Mouse (Mus musculus): ENCODE results near the gene Vps18. TPM values are rescaled to one million over a fixed set of nuclear protein-coding genes. Genes with fewer than 3 reads are reported as not detected.

Vps18 gene
- polyA plus RNA-seq, 1 experiment from 2014 or later = 17.8 TPM

- no peaks in the 10 kb centered on the region for H3K9me3 ChIP-seq (ENCODE audit: control insufficient read depth, low read length)
- H3K36me3 ChIP-seq (ENCODE audit: control insufficient read depth, insufficient read depth, low read length) = no peaks in the 10 kb centered on the region
- H3K4me2 ChIP-seq (ENCODE audit: low read depth) = no peak overlapping the region
- no peak for DNase-seq (ENCODE audit: low spot score)
- H3K27me3 ChIP-seq (ENCODE audit: control insufficient read depth, insufficient read depth, low read length) = no peaks in the 10 kb centered on the region
- WGBS = 81% methylated on average over 7 of the region's 7 CpGs
- H3K4me3 ChIP-seq (ENCODE audit: low read depth, low read length) = no peak overlapping the region
- ATAC-seq (ENCODE audit: insufficient read depth, low FRiP score, low TSS enrichment) = no peak
- H3K9ac ChIP-seq (ENCODE audit: low read length) = no peak overlapping the region
- H3K4me1 ChIP-seq (ENCODE audit: control insufficient read depth, insufficient read depth, low read length) = no peaks in the 10 kb centered on the region
- no peak overlapping the region for H3K27ac ChIP-seq (ENCODE audit: low read depth, low read length)
Observed at GRCm38 (mm10) chr2:119276926-119277325, 11.6 kb upstream of the Vps18 start.

GRCm38 (mm10) chr2:119277810-119278209 lies 10.7 kb upstream of the Vps18 start:
- Histone ChIP-seq H3K36me3 (ENCODE audit: control insufficient read depth, insufficient read depth, low read length) (no peaks in the 10 kb centered on the region), H3K27ac (ENCODE audit: low read depth, low read length) (no peak overlapping the region), H3K4me1 (ENCODE audit: control insufficient read depth, insufficient read depth, low read length) (no peaks in the 10 kb centered on the region), H3K9ac (ENCODE audit: low read length) (no peak overlapping the region), H3K9me3 (ENCODE audit: control insufficient read depth, low read length) (no peaks in the 10 kb centered on the region), H3K27me3 (ENCODE audit: control insufficient read depth, insufficient read depth, low read length) (no peaks in the 10 kb centered on the region), H3K4me3 (ENCODE audit: low read depth, low read length) (no peak overlapping the region), H3K4me2 (ENCODE audit: low read depth) (no peak overlapping the region)
- WGBS = 90% methylated on average over 23 of the region's 23 CpGs
- ATAC-seq (ENCODE audit: insufficient read depth, low FRiP score, low TSS enrichment) = no peak
- no peak for DNase-seq (ENCODE audit: low spot score)

- ATAC-seq (ENCODE audit: insufficient read depth, low FRiP score, low TSS enrichment) (no peak), DNase-seq (ENCODE audit: low spot score) (no peak)
- no peaks in the 10 kb centered on the region for H3K4me1 ChIP-seq (ENCODE audit: control insufficient read depth, insufficient read depth, low read length)
- no peaks in the 10 kb centered on the region for H3K9me3 ChIP-seq (ENCODE audit: control insufficient read depth, low read length)
- no peaks in the 10 kb centered on the region for H3K27me3 ChIP-seq (ENCODE audit: control insufficient read depth, insufficient read depth, low read length)
- no peaks in the 10 kb centered on the region for H3K36me3 ChIP-seq (ENCODE audit: control insufficient read depth, insufficient read depth, low read length)
- 87% methylated on average over 7 of the region's 7 CpGs for WGBS
- H3K4me3 ChIP-seq (ENCODE audit: low read depth, low read length) = no peak overlapping the region
- H3K9ac ChIP-seq (ENCODE audit: low read length) = no peak overlapping the region
- H3K4me2 ChIP-seq (ENCODE audit: low read depth) = no peak overlapping the region
- H3K27ac ChIP-seq (ENCODE audit: low read depth, low read length) = no peak overlapping the region
Observed at GRCm38 (mm10) chr2:119281899-119282565, 6.5 kb upstream of the Vps18 start.

- H3K36me3 ChIP-seq (ENCODE audit: control insufficient read depth, insufficient read depth, low read length) = peaks cover 2% of the 10 kb centered on the region
- ATAC-seq (ENCODE audit: insufficient read depth, low FRiP score, low TSS enrichment) (no peak), DNase-seq (ENCODE audit: low spot score) (no peak)
- no peak overlapping the region for H3K9ac ChIP-seq (ENCODE audit: low read length)
- no peak overlapping the region for H3K4me3 ChIP-seq (ENCODE audit: low read depth, low read length)
- H3K4me1 ChIP-seq (ENCODE audit: control insufficient read depth, insufficient read depth, low read length) = peaks cover 7% of the 10 kb centered on the region
- H3K4me2 ChIP-seq (ENCODE audit: low read depth) = no peak overlapping the region
- WGBS = 92% methylated on average over 5 of the region's 5 CpGs
- H3K27me3 ChIP-seq (ENCODE audit: control insufficient read depth, insufficient read depth, low read length) = no peaks in the 10 kb centered on the region
- H3K27ac ChIP-seq (ENCODE audit: low read depth, low read length) = no peak overlapping the region
- no peaks in the 10 kb centered on the region for H3K9me3 ChIP-seq (ENCODE audit: control insufficient read depth, low read length)
Observed at GRCm38 (mm10) chr2:119287372-119287771, 1.2 kb upstream of the Vps18 start.

- ATAC-seq (ENCODE audit: insufficient read depth, low FRiP score, low TSS enrichment) (no peak), DNase-seq (ENCODE audit: low spot score) (no peak)
- Histone ChIP-seq H3K36me3 (ENCODE audit: control insufficient read depth, insufficient read depth, low read length) (peaks cover 9% of the 10 kb centered on the region), H3K9me3 (ENCODE audit: control insufficient read depth, low read length) (no peaks in the 10 kb centered on the region), H3K9ac (ENCODE audit: low read length) (peak overlapping the region; percentile 62), H3K4me2 (ENCODE audit: low read depth) (peak overlapping the region; percentile 85), H3K27ac (ENCODE audit: low read depth, low read length) (no peak overlapping the region), H3K4me1 (ENCODE audit: control insufficient read depth, insufficient read depth, low read length) (peaks cover 7% of the 10 kb centered on the region), H3K4me3 (ENCODE audit: low read depth, low read length) (peak overlapping the region; percentile 60), H3K27me3 (ENCODE audit: control insufficient read depth, insufficient read depth, low read length) (no peaks in the 10 kb centered on the region)
- WGBS = 4% methylated on average over 11 of the region's 11 CpGs
Observed at GRCm38 (mm10) chr2:119289014-119289416, 475 bp downstream of the Vps18 start.

- H3K4me3 ChIP-seq (ENCODE audit: low read depth, low read length) = no peak overlapping the region
- no peak overlapping the region for H3K4me2 ChIP-seq (ENCODE audit: low read depth)
- no peaks in the 10 kb centered on the region for H3K9me3 ChIP-seq (ENCODE audit: control insufficient read depth, low read length)
- peaks cover 7% of the 10 kb centered on the region for H3K4me1 ChIP-seq (ENCODE audit: control insufficient read depth, insufficient read depth, low read length)
- DNase-seq (ENCODE audit: low spot score) (no peak), ATAC-seq (ENCODE audit: insufficient read depth, low FRiP score, low TSS enrichment) (no peak)
- H3K36me3 ChIP-seq (ENCODE audit: control insufficient read depth, insufficient read depth, low read length) = peaks cover 12% of the 10 kb centered on the region
- 95% methylated on average over 5 of the region's 5 CpGs for WGBS
- no peaks in the 10 kb centered on the region for H3K27me3 ChIP-seq (ENCODE audit: control insufficient read depth, insufficient read depth, low read length)
- H3K9ac ChIP-seq (ENCODE audit: low read length) = no peak overlapping the region
- H3K27ac ChIP-seq (ENCODE audit: low read depth, low read length) = no peak overlapping the region
Observed at GRCm38 (mm10) chr2:119292281-119292680, 3.7 kb downstream of the Vps18 start.

- ATAC-seq (ENCODE audit: insufficient read depth, low FRiP score, low TSS enrichment) = no peak
- Histone ChIP-seq H3K4me3 (ENCODE audit: low read depth, low read length) (no peak overlapping the region), H3K36me3 (ENCODE audit: control insufficient read depth, insufficient read depth, low read length) (peaks cover 14% of the 10 kb centered on the region), H3K4me1 (ENCODE audit: control insufficient read depth, insufficient read depth, low read length) (peaks cover 7% of the 10 kb centered on the region), H3K9ac (ENCODE audit: low read length) (no peak overlapping the region), H3K4me2 (ENCODE audit: low read depth) (no peak overlapping the region), H3K27ac (ENCODE audit: low read depth, low read length) (no peak overlapping the region), H3K9me3 (ENCODE audit: control insufficient read depth, low read length) (no peaks in the 10 kb centered on the region), H3K27me3 (ENCODE audit: control insufficient read depth, insufficient read depth, low read length) (no peaks in the 10 kb centered on the region)
- no peak for DNase-seq (ENCODE audit: low spot score)
- 93% methylated on average over 17 of the region's 17 CpGs for whole genome bisulfite sequencing
Observed at GRCm38 (mm10) chr2:119292852-119293251, 4.3 kb downstream of the Vps18 start.

- no peak overlapping the region for H3K4me2 ChIP-seq (ENCODE audit: low read depth)
- peaks cover 14% of the 10 kb centered on the region for H3K36me3 ChIP-seq (ENCODE audit: control insufficient read depth, insufficient read depth, low read length)
- WGBS = 94% methylated on average over 17 of the region's 17 CpGs
- ATAC-seq (ENCODE audit: insufficient read depth, low FRiP score, low TSS enrichment) = no peak
- DNase-seq (ENCODE audit: low spot score) = no peak
- H3K27ac ChIP-seq (ENCODE audit: low read depth, low read length) = no peak overlapping the region
- no peak overlapping the region for H3K4me3 ChIP-seq (ENCODE audit: low read depth, low read length)
- H3K9me3 ChIP-seq (ENCODE audit: control insufficient read depth, low read length) = no peaks in the 10 kb centered on the region
- H3K9ac ChIP-seq (ENCODE audit: low read length) = no peak overlapping the region
- peaks cover 7% of the 10 kb centered on the region for H3K4me1 ChIP-seq (ENCODE audit: control insufficient read depth, insufficient read depth, low read length)
- H3K27me3 ChIP-seq (ENCODE audit: control insufficient read depth, insufficient read depth, low read length) = no peaks in the 10 kb centered on the region
Observed at GRCm38 (mm10) chr2:119293311-119293710, 4.8 kb downstream of the Vps18 start.

- H3K9ac ChIP-seq (ENCODE audit: low read length) = no peak overlapping the region
- ATAC-seq (ENCODE audit: insufficient read depth, low FRiP score, low TSS enrichment) = no peak
- WGBS = 95% methylated on average over 34 of the region's 34 CpGs
Observed at GRCm38 (mm10) chr2:119293776-119294390, 5.3 kb downstream of the Vps18 start.

More at GRCm38 (mm10) chr2:119293776-119294390, 5.3 kb downstream of the Vps18 start:
- H3K4me3 ChIP-seq (ENCODE audit: low read depth, low read length) = no peak overlapping the region
- H3K27ac ChIP-seq (ENCODE audit: low read depth, low read length) = no peak overlapping the region
- H3K4me1 ChIP-seq (ENCODE audit: control insufficient read depth, insufficient read depth, low read length) = peaks cover 7% of the 10 kb centered on the region
- H3K27me3 ChIP-seq (ENCODE audit: control insufficient read depth, insufficient read depth, low read length) = no peaks in the 10 kb centered on the region
- DNase-seq (ENCODE audit: low spot score) = no peak
- H3K9me3 ChIP-seq (ENCODE audit: control insufficient read depth, low read length) = no peaks in the 10 kb centered on the region
- no peak overlapping the region for H3K4me2 ChIP-seq (ENCODE audit: low read depth)
- peaks cover 14% of the 10 kb centered on the region for H3K36me3 ChIP-seq (ENCODE audit: control insufficient read depth, insufficient read depth, low read length)

Measured in neural tube, embryonic 11.5 days (tissue).